Mouse (Mus musculus) heart, adult 2 months (tissue): Measurements from ENCODE around the gene Atp11a.

Experiments used
- CTCF ChIP-seq: fragments of 200-600 bp; IDR thresholded peaks from 2 replicates; pipeline ENCODE4 v1.8.1; 2022; ENCODE audit warnings: antibody characterized with exemption, mild to moderate bottlenecking, moderate library complexity
- POLR2A ChIP-seq: fragments of 200-500 bp; IDR thresholded peaks from 2 replicates; pipeline ENCODE4 v1.6.1; 2011; ENCODE audit warnings: mild to moderate bottlenecking, low read depth, low read length, control low read depth; ENCODE audit not compliant: insufficient read depth

GRCm38 (mm10) chr8:12795011-12795671 is 38.3 kb downstream of the Atp11a start:
- TF ChIP-seq POLR2A = no peak
- no peak for TF ChIP-seq CTCF
